Mouse (Mus musculus) thymus, adult 2 months (tissue): ENCODE measurements at regions not wholly inside any gene's neighbourhood (a gene's known extent, or its start where the extent isn't known, plus 50 kb on each side); places are given as distances from the start of the nearest gene placed in this dataset.

Experiments used
- DNase-seq: peaks from one replicate; pipeline ENCODE4 v3.0.0; 2021
- H3K27ac ChIP-seq: fragments of 200-500 bp; 2 replicates; pipeline ENCODE4 v1.5.1; 2012; ENCODE audit warnings: low read length, control low read depth; ENCODE audit not compliant: control insufficient read depth, insufficient read depth
- H3K27me3 ChIP-seq: fragments of 200-500 bp; 2 replicates; pipeline ENCODE4 v1.6.1; 2012; ENCODE audit warnings: mild to moderate bottlenecking, low read length, moderate library complexity, mixed read lengths; ENCODE audit not compliant: control insufficient read depth, insufficient read depth
- H3K36me3 ChIP-seq: fragments of 200-500 bp; 2 replicates; pipeline ENCODE4 v1.6.1; 2012; ENCODE audit warnings: mild to moderate bottlenecking, low read length, moderate library complexity; ENCODE audit not compliant: control insufficient read depth, insufficient read depth
- H3K4me1 ChIP-seq: fragments of 200-500 bp; replicated peaks from 2 replicates; pipeline ENCODE4 v1.6.1; 2012; ENCODE audit warnings: low read length; ENCODE audit not compliant: control insufficient read depth, insufficient read depth
- H3K4me3 ChIP-seq: fragments of 200-500 bp; 2 replicates; pipeline ENCODE4 v1.5.1; 2012; ENCODE audit warnings: mild to moderate bottlenecking, low read length, control low read depth, moderate library complexity; ENCODE audit not compliant: control insufficient read depth, insufficient read depth
- CTCF ChIP-seq: fragments of 200-500 bp; IDR thresholded peaks from 2 replicates; pipeline ENCODE4 v1.5.1; 2012; ENCODE audit warnings: mild to moderate bottlenecking, control low read depth, low read length, moderate library complexity, borderline replicate concordance; ENCODE audit not compliant: control insufficient read depth, poor library complexity, insufficient read depth; ENCODE audit errors: extremely low read depth
- POLR2A ChIP-seq: fragments of 200-500 bp; IDR thresholded peaks from 2 replicates; pipeline ENCODE4 v1.6.1; 2012; ENCODE audit warnings: mild to moderate bottlenecking, low read length, control low read depth, moderate library complexity; ENCODE audit not compliant: control insufficient read depth, poor library complexity, insufficient read depth; ENCODE audit errors: extremely low read depth
- WGBS: fragments of 180-500 bp; shearing (Covaris S2); methylation state at CpG from one replicate; pipeline ENCODE4 v1.1.7; 2018; 5-methylcytosine and 5-hydroxymethylcytosine counted together

GRCm38 (mm10) chr4:33640576-33641255 is 283.7 kb upstream of the Cnr1 start:
- H3K4me1 ChIP-seq: no peaks in the 10 kb centered on the region

GRCm38 (mm10) chr4:33641883-33642282 is 282.5 kb upstream of the Cnr1 start:
- TF ChIP-seq POLR2A (no peak), CTCF (no peak)
- Histone ChIP-seq H3K4me3 (no peak overlapping the region), H3K36me3 (no peaks in the 10 kb centered on the region), H3K4me1 (no peaks in the 10 kb centered on the region), H3K27me3 (no peaks in the 10 kb centered on the region), H3K27ac (no peak overlapping the region)
- 93% methylated on average over 6 of the region's 6 CpGs for WGBS
- no peak for DNase-seq

More at GRCm38 (mm10) chr4:33640576-33641255, 283.7 kb upstream of the Cnr1 start:
- TF ChIP-seq CTCF (no peak), POLR2A (no peak)
- Histone ChIP-seq H3K36me3 (no peaks in the 10 kb centered on the region), H3K4me3 (no peak overlapping the region), H3K27me3 (no peaks in the 10 kb centered on the region), H3K27ac (no peak overlapping the region)
- DNase-seq: no peak
- 92% methylated on average over 11 of the region's 11 CpGs for WGBS

- DNase-seq: no peak
- H3K27me3 ChIP-seq: no peaks in the 10 kb centered on the region
- no peaks in the 10 kb centered on the region for H3K4me1 ChIP-seq
- no peaks in the 10 kb centered on the region for H3K36me3 ChIP-seq
- no peak for TF ChIP-seq CTCF
- no peak for TF ChIP-seq POLR2A
- H3K4me3 ChIP-seq: no peak overlapping the region
- H3K27ac ChIP-seq: no peak overlapping the region
- 90% methylated on average over 13 of the region's 13 CpGs for WGBS
Observed at GRCm38 (mm10) chr4:33642526-33642925, 281.9 kb upstream of the Cnr1 start.

- H3K4me1 ChIP-seq: no peaks in the 10 kb centered on the region
- no peak for TF ChIP-seq CTCF
- DNase-seq: no peak
- 95% methylated on average over 2 of the region's 2 CpGs for WGBS
- H3K36me3 ChIP-seq: no peaks in the 10 kb centered on the region
- H3K4me3 ChIP-seq: no peak overlapping the region
- no peaks in the 10 kb centered on the region for H3K27me3 ChIP-seq
- no peak overlapping the region for H3K27ac ChIP-seq
Observed at GRCm38 (mm10) chr4:33645217-33645616, 279.2 kb upstream of the Cnr1 start.

DNA sequence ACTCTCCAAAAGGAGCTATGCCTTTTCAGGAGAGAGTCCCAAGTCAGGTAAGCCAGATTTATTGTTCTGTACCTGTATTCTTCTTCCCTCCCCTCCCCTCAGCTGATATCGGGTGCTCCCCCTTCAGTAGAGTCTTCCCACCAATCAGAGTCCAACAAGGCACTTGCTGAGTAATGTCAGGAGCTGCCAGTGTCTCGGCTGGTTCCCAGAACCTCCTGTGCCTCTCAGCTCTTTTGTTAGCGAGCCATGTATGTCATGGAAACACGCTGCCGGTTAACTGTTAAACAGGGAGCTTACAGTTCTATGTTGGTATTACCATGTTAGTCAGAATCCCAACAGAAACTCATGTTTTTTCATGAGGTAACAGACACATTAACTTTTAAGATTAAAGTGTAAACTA is 273.1 kb upstream of the Cnr1 start:
- no peak for DNase-seq
- no peaks in the 10 kb centered on the region for H3K4me1 ChIP-seq
- no peak overlapping the region for H3K4me3 ChIP-seq
- no peak overlapping the region for H3K27ac ChIP-seq
- H3K36me3 ChIP-seq: no peaks in the 10 kb centered on the region
- TF ChIP-seq POLR2A (no peak), CTCF (no peak)
- WGBS: 86% methylated on average over 5 of the region's 5 CpGs
- H3K27me3 ChIP-seq: no peaks in the 10 kb centered on the region

- Histone ChIP-seq H3K36me3 (no peaks in the 10 kb centered on the region), H3K27ac (no peak overlapping the region), H3K27me3 (no peaks in the 10 kb centered on the region), H3K4me3 (no peak overlapping the region), H3K4me1 (no peaks in the 10 kb centered on the region)
- no peak for DNase-seq
- TF ChIP-seq POLR2A (no peak), CTCF (no peak)
- WGBS: 95% methylated on average over 14 of the region's 14 CpGs
Observed at GRCm38 (mm10) chr4:33659766-33660165, 264.6 kb upstream of the Cnr1 start.

- H3K4me3 ChIP-seq: no peak overlapping the region
- 84% methylated on average over 5 of the region's 5 CpGs for WGBS
Observed at GRCm38 (mm10) chr4:33660553-33660952, 263.8 kb upstream of the Cnr1 start.

More at GRCm38 (mm10) chr4:33660553-33660952, 263.8 kb upstream of the Cnr1 start:
- no peak for DNase-seq
- Histone ChIP-seq H3K27me3 (no peaks in the 10 kb centered on the region), H3K27ac (no peak overlapping the region), H3K36me3 (no peaks in the 10 kb centered on the region), H3K4me1 (no peaks in the 10 kb centered on the region)
- TF ChIP-seq POLR2A (no peak), CTCF (no peak)
